9 mouse cellular contexts compared by ENCODE assay signal in genomic region chr14:20576179-20576578, GRCm38 (mm10). TPM values are rescaled to one million over a fixed set of nuclear protein-coding genes. Genes with fewer than 3 reads are reported as not detected.
DNase-seq lines count a peak whose midpoint lies in the region; ATAC-seq and TF ChIP-seq lines count a peak whose summit lies in the region.
"Had no signal": no experiment of that assay in that cellular context is flagged by ENCODE, and none has a peak within 500 bp of the region (broad histone marks: within the 10 kb centered on the region; RNA-seq: fewer than 3 reads in every experiment).

No protein-coding gene starts in this region.

- 50% methylated on average over 7 of the region's 7 CpGs for WGBS in lung, embryonic 14.5 days

- H3K4me1 ChIP-seq in lung, embryonic 14.5 days (ENCODE audit: insufficient read depth), result no peaks in the 10 kb centered on the region
- H3K4me1 ChIP-seq: liver, embryonic 15.5 days had no signal

- peak; percentile 82 for ATAC-seq in CD4-positive, CD25-positive, alpha-beta regulatory T cell, adult 4 months
- ATAC-seq in lung, embryonic 14.5 days (ENCODE audit: insufficient read depth), result no peak

- H3K4me2 ChIP-seq in lung, embryonic 14.5 days, result no peak overlapping the region
- H3K4me2 ChIP-seq: liver, embryonic 15.5 days had no signal

- peaks cover 32% of the 10 kb centered on the region; the same call in 1 of the 2 replicates for H3K36me3 ChIP-seq in lung, embryonic 14.5 days (ENCODE audit: insufficient read depth)
- H3K36me3 ChIP-seq: liver, embryonic 15.5 days had no signal

- no peaks in the 10 kb centered on the region for H3K27me3 ChIP-seq in lung, embryonic 14.5 days (ENCODE audit: insufficient read depth, low read length)
- H3K27me3 ChIP-seq: liver, embryonic 15.5 days had no signal

- no peaks in the 10 kb centered on the region for H3K9me3 ChIP-seq in lung, embryonic 14.5 days (ENCODE audit: low read depth, low read length)
- H3K9me3 ChIP-seq: liver, embryonic 15.5 days had no signal

- H3K27ac ChIP-seq in lung, embryonic 14.5 days (ENCODE audit: low read depth), result no peak overlapping the region
- H3K27ac ChIP-seq: liver, embryonic 15.5 days had no signal

- H3K9ac ChIP-seq in lung, embryonic 14.5 days, result no peak overlapping the region
- H3K9ac ChIP-seq: liver, embryonic 15.5 days had no signal

- H3K4me3 ChIP-seq in lung, embryonic 14.5 days (ENCODE audit: low read depth, low read length), result no peak overlapping the region
- H3K4me3 ChIP-seq: liver, embryonic 15.5 days had no signal

- peak; percentile 72 for TF ChIP-seq CTCF in lung, embryonic 14.5 days (IDR thresholded peaks at IDR 0.05; ENCODE audit: low read depth)

- DNase-seq in adrenal gland, adult 18-20 months (ENCODE audit: low spot score in 2 of 2), result peak; percentile 74
- DNase-seq in embryo, embryonic 9.5 days (ENCODE audit: extremely low spot score), result peak; percentile 62
- peak; percentile 85 for DNase-seq in heart, adult 8-10 months (ENCODE audit: low spot score)
- peak; percentile 65 to 86 for DNase-seq in kidney, postnatal 25 days
- DNase-seq in lung, embryonic 14.5 days, result peak; percentile 86
- peak; percentile 50 for DNase-seq in retina, adult 2 months (ENCODE audit: low read depth, low spot score)
- peak; percentile 61 to 66 for DNase-seq in thymus, postnatal 36 days

RNA-seq across cellular contexts. Expression of gene Ppp3cb, which starts 29.8 kb away (rescaled TPM):
- 10 to 100 TPM; 27.1 to 39.6 TPM for polyA plus RNA-seq in CD4-positive, CD25-positive, alpha-beta regulatory T cell, adult 4 months (2017; shearing (Covaris generic))
- 10 to 100 TPM; 60.5 to 61.1 TPM for total RNA-seq in adrenal gland, adult 18-20 months (2021)
- total RNA-seq in heart, adult 8-10 months (2022), result 10 to 100 TPM; 64.5 to 69.8 (median 69.3) TPM
- polyA plus RNA-seq in lung, embryonic 14.5 days (2014; fragmentation: Nextera tagmentation; extraction: Ambion mirVana), result 60.7 and 61.1 TPM in 2 replicates
